Mouse (Mus musculus) heart, embryonic 15.5 days (tissue): ENCODE data around the gene Ankle1. TPM values are rescaled to one million over a fixed set of nuclear protein-coding genes. Genes with fewer than 3 reads are reported as not detected.

ENCODE experiments used
- polyA plus RNA-seq: library from polyadenylated mRNA; unstranded; fragments of >200 nt; fragmentation: Nextera tagmentation; extraction: Ambion mirVana; gene quantifications from 2 replicates; pipeline ENCODE4 v1.2.1, GENCODE M21; 2015

Ankle1 gene
- polyA plus RNA-seq, 1 experiment from 2014 or later, result 23.0 TPM

Other genes starting within 250 kb of the Ankle1 start
- gene Myo9b, start 133.3 kb upstream of the Ankle1 start, polyA plus RNA-seq, result 13.6 and 20.2 TPM in 2 replicates
- gene Haus8, start 133.1 kb upstream of the Ankle1 start, polyA plus RNA-seq, result 114 and 120 TPM in 2 replicates
- 67.6 and 75.3 TPM in 2 replicates for gene Use1, start 39.2 kb upstream of the Ankle1 start, polyA plus RNA-seq
- 4.9 and 7.2 TPM in 2 replicates for gene Ocel1, start 34.7 kb upstream of the Ankle1 start, polyA plus RNA-seq
- gene Nr2f6, start 24.1 kb upstream of the Ankle1 start, polyA plus RNA-seq, result 43.4 and 51.5 TPM in 2 replicates
- 14.6 and 17.3 TPM in 2 replicates for gene Ushbp1, start 10.2 kb upstream of the Ankle1 start, polyA plus RNA-seq
- 75.5 and 89.9 TPM in 2 replicates for gene Babam1, start 9.1 kb upstream of the Ankle1 start, polyA plus RNA-seq
- gene Abhd8, start 57.6 kb downstream of the Ankle1 start, polyA plus RNA-seq, result 34.6 and 45.0 TPM in 2 replicates
- gene Mrpl34, start 58.9 kb downstream of the Ankle1 start, polyA plus RNA-seq, result 149 and 188 TPM in 2 replicates
- 68.4 and 84.1 TPM in 2 replicates for gene Dda1, start 63.2 kb downstream of the Ankle1 start, polyA plus RNA-seq
- gene Ano8, start 80.0 kb downstream of the Ankle1 start, polyA plus RNA-seq, result 0.81 and 1.9 TPM in 2 replicates
- 10.5 and 11.8 TPM in 2 replicates for gene Gtpbp3, start 82.1 kb downstream of the Ankle1 start, polyA plus RNA-seq
- 87.2 and 113 TPM in 2 replicates for gene Plvap, start 105.7 kb downstream of the Ankle1 start, polyA plus RNA-seq
- gene Ccdc194, start 119.7 kb downstream of the Ankle1 start, polyA plus RNA-seq, result 0.30 and 0.48 TPM in 2 replicates
- 34.6 and 45.1 TPM in 2 replicates for gene Bst2, start 131.4 kb downstream of the Ankle1 start, polyA plus RNA-seq
- gene Mvb12a, start 136.9 kb downstream of the Ankle1 start, polyA plus RNA-seq, result 51.1 and 65.2 TPM in 2 replicates
- gene Tmem221, start 152.9 kb downstream of the Ankle1 start, polyA plus RNA-seq, result 0.42 and 1.1 TPM in 2 replicates
- 0.08 TPM in 1 of 2 replicates, not detected in the other for gene Nxnl1, start 160.6 kb downstream of the Ankle1 start, polyA plus RNA-seq
- 18.8 and 27.8 TPM in 2 replicates for gene Slc27a1, start 162.9 kb downstream of the Ankle1 start, polyA plus RNA-seq
- 159 and 171 TPM in 2 replicates for gene Pgls, start 186.2 kb downstream of the Ankle1 start, polyA plus RNA-seq
- 2.1 and 3.1 TPM in 2 replicates for gene Fam129c, start 191.6 kb downstream of the Ankle1 start, polyA plus RNA-seq
- gene Colgalt1, start 205.0 kb downstream of the Ankle1 start, polyA plus RNA-seq, result 50.4 and 64.5 TPM in 2 replicates